Mouse (Mus musculus) testis, adult 2 months (tissue): ENCODE results near the gene Kantr. TPM values are rescaled to one million over a fixed set of nuclear protein-coding genes. Genes with fewer than 3 reads are reported as not detected.

Experiments used
- H3K27ac ChIP-seq: fragments of 200-500 bp; 2 replicates; pipeline ENCODE4 v1.5.1; 2012; ENCODE audit warnings: low read depth, low read length; ENCODE audit not compliant: control insufficient read depth, insufficient read depth
- H3K27me3 ChIP-seq: fragments of 200-500 bp; 2 replicates; pipeline ENCODE4 v1.6.1; 2012; ENCODE audit warnings: mild to moderate bottlenecking, low read length, moderate library complexity; ENCODE audit not compliant: control insufficient read depth, insufficient read depth
- H3K36me3 ChIP-seq: fragments of 200-500 bp; 2 replicates; pipeline ENCODE4 v1.6.1; 2012; ENCODE audit warnings: mild to moderate bottlenecking, low read length; ENCODE audit not compliant: control insufficient read depth, insufficient read depth
- H3K4me1 ChIP-seq: fragments of 200-500 bp; 2 replicates; pipeline ENCODE4 v1.6.1; 2012; ENCODE audit warnings: low read length; ENCODE audit not compliant: control insufficient read depth, insufficient read depth
- H3K4me3 ChIP-seq: fragments of 200-500 bp; 2 replicates; pipeline ENCODE4 v1.5.1; 2012; ENCODE audit warnings: low read depth, mild to moderate bottlenecking, low read length, moderate library complexity, mixed read lengths; ENCODE audit not compliant: control insufficient read depth
- CTCF ChIP-seq: fragments of 200-500 bp; IDR thresholded peaks from 2 replicates; pipeline ENCODE4 v1.5.1; 2012; ENCODE audit warnings: low read depth, mild to moderate bottlenecking, inconsistent platforms, low read length, moderate library complexity; ENCODE audit not compliant: control insufficient read depth, insufficient read depth, insufficient replicate concordance
- POLR2A ChIP-seq: fragments of 200-500 bp; IDR thresholded peaks from 2 replicates; pipeline ENCODE4 v1.6.1; 2012; ENCODE audit warnings: low read depth, mild to moderate bottlenecking, inconsistent platforms, low read length, moderate library complexity; ENCODE audit not compliant: control insufficient read depth
- polyA plus RNA-seq: library from polyadenylated mRNA; depleted of rRNA; stranded (reverse); fragments of >200 nt; gene quantifications from 2 replicates; pipeline ENCODE4 v1.2.3, GENCODE M21; 2012; rRNA removed

Gene Kantr
- polyA plus RNA-seq, 1 experiment, result 2.6 TPM

DNA sequence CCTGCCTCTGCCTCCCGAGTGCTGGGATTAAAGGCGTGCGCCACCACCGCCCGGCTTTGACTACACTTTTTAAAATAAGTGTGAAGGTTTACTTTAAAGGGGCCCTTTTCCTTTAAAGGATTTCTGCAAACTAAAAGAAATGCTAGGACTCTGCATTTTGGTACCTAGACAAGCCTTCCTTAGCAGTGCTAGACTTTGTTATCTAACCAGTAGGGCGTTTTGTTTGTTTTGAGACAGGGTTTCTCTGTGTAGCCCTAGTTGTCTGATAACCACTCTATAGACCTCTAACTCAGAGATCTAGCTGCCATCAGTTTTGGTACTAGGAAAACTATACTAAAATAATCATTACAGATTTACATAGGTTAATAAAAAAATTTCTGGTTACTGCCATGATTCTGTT is 47.9 kb downstream of the Kantr start:
- Histone ChIP-seq H3K4me3 (no peak overlapping the region), H3K27ac (no peak overlapping the region)
- TF ChIP-seq POLR2A (no peak), CTCF (no peak)

DNA sequence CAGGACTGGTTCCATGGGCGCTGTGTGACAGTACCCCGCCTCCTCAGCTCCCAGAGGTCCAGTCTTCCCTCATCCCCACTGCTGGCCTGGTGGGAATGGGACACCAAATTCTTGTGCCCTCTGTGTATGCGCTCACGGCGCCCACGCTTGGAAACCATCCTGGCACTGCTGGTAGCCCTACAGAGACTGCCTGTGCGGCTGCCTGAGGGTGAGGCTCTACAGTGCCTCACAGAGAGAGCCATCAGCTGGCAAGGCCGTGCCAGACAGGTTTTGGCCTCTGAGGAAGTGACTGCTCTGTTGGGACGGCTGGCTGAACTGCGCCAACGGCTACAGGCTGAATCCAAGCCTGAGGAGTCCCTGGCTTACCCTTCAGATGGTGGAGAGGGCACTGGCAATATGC is 56.1 kb downstream of the Kantr start:
- no peak overlapping the region for H3K27ac ChIP-seq
- no peaks in the 10 kb centered on the region for H3K4me1 ChIP-seq
- H3K27me3 ChIP-seq, result no peaks in the 10 kb centered on the region
- TF ChIP-seq POLR2A, result no peak
- TF ChIP-seq CTCF, result no peak
- no peaks in the 10 kb centered on the region for H3K36me3 ChIP-seq
- no peak overlapping the region for H3K4me3 ChIP-seq

More for the DNA sequence above, 47.9 kb downstream of the Kantr start:
- H3K36me3 ChIP-seq, result no peaks in the 10 kb centered on the region
- H3K27me3 ChIP-seq, result no peaks in the 10 kb centered on the region
- H3K4me1 ChIP-seq, result no peaks in the 10 kb centered on the region

Other genes starting within 250 kb of the Kantr start
- gene Iqsec2, start 183.2 kb downstream of the Kantr start, polyA plus RNA-seq, result 1.5 and 1.9 TPM in 2 replicates
- gene Kdm5c, start 94.5 kb downstream of the Kantr start, polyA plus RNA-seq, result 5.0 and 6.3 TPM in 2 replicates
- 26.1 and 31.7 TPM in 2 replicates for gene Tspyl2, start 14.9 kb upstream of the Kantr start, polyA plus RNA-seq
- gene Gpr173, start 41.2 kb upstream of the Kantr start, polyA plus RNA-seq, result 0.38 and 0.47 TPM in 2 replicates
- 12.2 and 15.0 TPM in 2 replicates for gene Cldn34a, start 235.8 kb upstream of the Kantr start, polyA plus RNA-seq